Mouse (Mus musculus) heart, postnatal 10 days (tissue): Measurements from ENCODE around the gene Timm23. TPM values are rescaled to one million over a fixed set of nuclear protein-coding genes. Genes with fewer than 3 reads are reported as not detected.
A peak's percentile ranks its signal among the peaks of the same experiment; 100 is the strongest.
"Not testable (repeated sequence)": the region's sequence is repeated elsewhere in the genome, so short reads cannot be mapped to it uniquely, and the experiment has no call there.

Source experiments
- DNase-seq, 2 experiments: peaks; one replicate each; pipeline ENCODE4 v3.0.0; 2021
- intact Hi-C: fragments of 180-260 bp; cut with DNase I; formaldehyde crosslinking; loops from one replicate; pipeline ENCODE4 v1.15.1; 2025
- total RNA-seq, 2 experiments: library from RNA; stranded (reverse); gene quantifications; 2 replicates each; pipeline ENCODE4 v1.2.3; 2021

Gene Timm23
- total RNA-seq, 2 experiments from 2014 or later = 159 to 184 TPM

GRCm38 (mm10) chr14:32140359-32140965 lies 61.2 kb downstream of the Timm23 start:
- DNase-seq = no peak
- intact Hi-C loops = no loop called here

- intact Hi-C loops, DNase-seq: not testable (repeated sequence)
These were observed 65.2 kb downstream of the Timm23 start for GRCm38 (mm10) chr14:32136467-32136866.

- peak; percentile 15 to 24 for DNase-seq
- intact Hi-C loops = no loop called here
These were observed 67.4 kb downstream of the Timm23 start for GRCm38 (mm10) chr14:32134293-32134692.

- no peak for DNase-seq
- intact Hi-C loops = no loop called here
These were observed 69.9 kb downstream of the Timm23 start for GRCm38 (mm10) chr14:32131836-32132235.

Other genes with a start within 250 kb of the Timm23 start
- gene Galnt15, start 172.9 kb downstream of the Timm23 start, total RNA-seq = 10 to 100 TPM; 11.6 to 13.0 TPM
- gene Oxnad1, start 116.5 kb downstream of the Timm23 start, total RNA-seq = 10 to 100 TPM; 45.1 to 49.3 TPM
- gene Dph3, start 116.2 kb downstream of the Timm23 start, total RNA-seq = 10 to 100 TPM; 83.4 to 83.7 TPM
- not detected for gene Msmb, start 59.9 kb downstream of the Timm23 start, total RNA-seq
- gene Ncoa4, start 42.0 kb downstream of the Timm23 start, total RNA-seq = 100 to 1,000 TPM; 112 to 129 TPM
- 10 to 100 TPM; 24.3 to 29.6 TPM for gene Parg, start 51 bp upstream of the Timm23 start, total RNA-seq
- gene Ogdhl, start 120.1 kb upstream of the Timm23 start, total RNA-seq = 10 to 100 TPM; 13.3 to 14.2 TPM
- gene 1700024G13Rik, start 186.5 kb upstream of the Timm23 start, total RNA-seq = not detected